Mouse (Mus musculus) stomach, postnatal 0 days (tissue): Measurements from ENCODE around the gene Rnf41. TPM values are rescaled to one million over a fixed set of nuclear protein-coding genes. Genes with fewer than 3 reads are reported as not detected.
A peak's percentile ranks its signal among the peaks of the same experiment; 100 is the strongest.

ENCODE experiments used
- ATAC-seq: fragments of 200-750 bp; cut with Nextera tagmentation; 2 replicates; pipeline ENCODE4 v1.8.0; 2017; ENCODE audit not compliant: low FRiP score, low TSS enrichment
- DNase-seq: peaks from one replicate; pipeline ENCODE4 v3.0.0-alpha.2; 2016; ENCODE audit warnings: low spot score
- H3K27ac ChIP-seq: fragments of 300-500 bp; sonication (generic); replicated peaks from 2 replicates; pipeline ENCODE4 v1.5.1; 2014; ENCODE audit warnings: mild to moderate bottlenecking, control low read depth
- H3K27me3 ChIP-seq: fragments of 300-500 bp; sonication (generic); 2 replicates; pipeline ENCODE4 v1.6.1; 2014; ENCODE audit warnings: low read length; ENCODE audit not compliant: control insufficient read depth, insufficient read depth
- H3K36me3 ChIP-seq: fragments of 300-500 bp; sonication (generic); 2 replicates; pipeline ENCODE4 v1.6.1; 2014; ENCODE audit warnings: low read length, mixed read lengths; ENCODE audit not compliant: control insufficient read depth, insufficient read depth
- H3K4me1 ChIP-seq: fragments of 300-500 bp; sonication (generic); replicated peaks from 2 replicates; pipeline ENCODE4 v1.6.1; 2014; ENCODE audit warnings: antibody characterized with exemption; ENCODE audit not compliant: control insufficient read depth, insufficient read depth
- H3K4me2 ChIP-seq: fragments of 300-500 bp; sonication (generic); replicated peaks from 2 replicates; pipeline ENCODE4 v1.6.1; 2014; ENCODE audit warnings: low read depth, mild to moderate bottlenecking, control low read depth, moderate library complexity
- H3K4me3 ChIP-seq: fragments of 300-500 bp; sonication (generic); 2 replicates; pipeline ENCODE4 v1.5.1; 2014; ENCODE audit warnings: low read depth, low read length, control low read depth
- H3K9ac ChIP-seq: fragments of 300-500 bp; sonication (generic); 2 replicates; pipeline ENCODE4 v1.6.1; 2014; ENCODE audit warnings: mild to moderate bottlenecking, low read length, control low read depth, mixed read lengths
- H3K9me3 ChIP-seq: fragments of 300-500 bp; sonication (generic); 2 replicates; pipeline ENCODE4 v1.6.1; 2016; ENCODE audit warnings: low read length; ENCODE audit not compliant: control insufficient read depth
- CTCF ChIP-seq: IDR thresholded peaks from 2 replicates; pipeline ENCODE4 v1.5.1; 2016; ENCODE audit warnings: antibody characterized with exemption, low read depth, mild to moderate bottlenecking, moderate library complexity
- EP300 ChIP-seq: optimal IDR thresholded peaks from 2 replicates; pipeline ENCODE3; 2016; ENCODE audit warnings: antibody characterized with exemption
- WGBS: fragments of 180-500 bp; shearing (Covaris S2); extraction: QIAGEN DNeasy Blood & Tissue Kit; methylation state at CpG from one replicate; pipeline ENCODE4 v1.1.7; 2014; 5-methylcytosine and 5-hydroxymethylcytosine counted together
- polyA plus RNA-seq: library from polyadenylated mRNA; unstranded; fragments of >200 nt; fragmentation: Nextera tagmentation; extraction: Ambion mirVana; gene quantifications from 2 replicates; pipeline ENCODE4 v1.2.1, GENCODE M21; 2015

Gene Rnf41
- polyA plus RNA-seq, 1 experiment from 2014 or later, result 18.9 TPM

DNA sequence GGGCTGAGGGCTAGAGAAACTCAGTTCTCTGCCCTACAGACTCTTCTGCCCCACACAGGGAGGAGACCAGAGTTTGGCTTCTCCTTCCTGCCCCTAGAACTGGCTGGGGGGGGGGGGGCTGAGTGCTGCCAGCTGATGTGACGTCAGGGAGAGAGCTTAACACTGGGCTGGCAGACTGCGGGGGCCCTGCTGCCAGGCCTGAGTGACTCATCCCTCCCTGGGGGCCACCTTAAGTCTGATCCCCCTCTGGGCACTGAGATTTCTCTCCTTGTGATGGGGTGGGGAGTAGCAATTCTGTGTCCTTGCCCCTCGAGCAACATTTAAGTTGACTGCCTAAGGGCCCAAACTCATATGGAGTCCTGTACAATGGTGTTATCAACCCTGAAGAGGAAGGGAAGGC lies 33.0 kb upstream of the Rnf41 start:
- Histone ChIP-seq H3K4me3 (no peak overlapping the region), H3K27me3 (no peaks in the 10 kb centered on the region), H3K9ac (peak overlapping the region; percentile 96), H3K9me3 (no peaks in the 10 kb centered on the region), H3K4me2 (peak overlapping the region; percentile 82; the same call in 1 of the 2 replicates), H3K27ac (no peak overlapping the region), H3K36me3 (peaks cover 21% of the 10 kb centered on the region), H3K4me1 (peaks cover 3% of the 10 kb centered on the region; the same call in 1 of the 2 replicates)
- no peak for TF ChIP-seq CTCF
- no peak for TF ChIP-seq EP300
- 58% methylated on average over 3 of the region's 3 CpGs for WGBS
- ATAC-seq (no peak), DNase-seq (no peak)

DNA sequence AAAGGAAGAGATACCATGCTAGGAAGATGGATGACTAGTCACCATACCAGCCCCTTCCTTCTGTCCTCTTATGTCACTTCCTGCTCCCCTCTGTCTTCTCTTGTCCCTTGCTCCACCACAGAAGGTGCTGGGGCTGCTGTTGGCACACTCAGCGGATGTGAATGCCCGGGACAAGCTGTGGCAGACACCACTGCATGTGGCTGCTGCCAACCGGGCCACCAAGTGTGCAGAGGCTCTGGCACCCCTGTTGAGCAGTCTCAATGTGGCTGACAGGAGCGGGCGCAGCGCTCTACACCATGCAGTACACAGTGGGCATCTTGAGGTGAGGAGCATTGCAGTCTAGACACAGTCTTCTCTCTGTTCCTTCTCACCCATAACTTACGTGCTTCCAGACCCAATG lies 32.2 kb upstream of the Rnf41 start:
- peaks cover 28% of the 10 kb centered on the region for H3K36me3 ChIP-seq
- no peak for ATAC-seq

DNA sequence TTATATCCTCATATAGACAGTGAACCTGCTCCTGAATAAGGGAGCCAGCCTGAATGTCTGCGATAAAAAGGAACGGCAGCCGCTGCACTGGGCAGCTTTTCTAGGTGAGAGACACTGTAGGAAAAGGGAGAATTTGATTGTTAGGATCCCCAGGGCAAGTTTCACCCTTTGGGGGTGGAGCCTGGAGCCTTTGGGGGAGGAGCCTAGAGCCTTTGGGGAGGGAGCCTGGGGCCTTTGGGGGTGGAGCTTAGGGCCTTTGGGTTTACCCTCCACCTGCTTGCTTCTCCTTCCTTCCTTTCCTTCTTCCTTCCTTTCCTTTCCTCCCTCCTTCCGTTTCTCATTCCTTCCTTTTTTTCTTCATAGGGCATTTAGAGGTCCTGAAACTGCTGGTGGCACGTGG lies 30.9 kb upstream of the Rnf41 start:
- H3K4me2 ChIP-seq, result no peak overlapping the region
- WGBS, result 89% methylated on average over 5 of the region's 5 CpGs
- ATAC-seq, result no peak
- DNase-seq, result peak; percentile 68
- peaks cover 3% of the 10 kb centered on the region; the same call in 1 of the 2 replicates for H3K4me1 ChIP-seq
- H3K9me3 ChIP-seq, result no peaks in the 10 kb centered on the region
- H3K27ac ChIP-seq, result no peak overlapping the region
- no peak overlapping the region for H3K4me3 ChIP-seq
- H3K9ac ChIP-seq, result no peak overlapping the region
- H3K36me3 ChIP-seq, result peaks cover 34% of the 10 kb centered on the region
- no peak for TF ChIP-seq CTCF
- TF ChIP-seq EP300, result no peak
- no peaks in the 10 kb centered on the region for H3K27me3 ChIP-seq

More for the DNA sequence above, 32.2 kb upstream of the Rnf41 start:
- H3K27me3 ChIP-seq, result no peaks in the 10 kb centered on the region
- DNase-seq, result no peak
- no peak overlapping the region for H3K4me3 ChIP-seq
- H3K27ac ChIP-seq, result no peak overlapping the region
- no peak overlapping the region for H3K9ac ChIP-seq
- H3K9me3 ChIP-seq, result no peaks in the 10 kb centered on the region
- peaks cover 3% of the 10 kb centered on the region; the same call in 1 of the 2 replicates for H3K4me1 ChIP-seq
- no peak for TF ChIP-seq EP300
- no peak for TF ChIP-seq CTCF
- WGBS, result 93% methylated on average over 7 of the region's 7 CpGs
- H3K4me2 ChIP-seq, result no peak overlapping the region

DNA sequence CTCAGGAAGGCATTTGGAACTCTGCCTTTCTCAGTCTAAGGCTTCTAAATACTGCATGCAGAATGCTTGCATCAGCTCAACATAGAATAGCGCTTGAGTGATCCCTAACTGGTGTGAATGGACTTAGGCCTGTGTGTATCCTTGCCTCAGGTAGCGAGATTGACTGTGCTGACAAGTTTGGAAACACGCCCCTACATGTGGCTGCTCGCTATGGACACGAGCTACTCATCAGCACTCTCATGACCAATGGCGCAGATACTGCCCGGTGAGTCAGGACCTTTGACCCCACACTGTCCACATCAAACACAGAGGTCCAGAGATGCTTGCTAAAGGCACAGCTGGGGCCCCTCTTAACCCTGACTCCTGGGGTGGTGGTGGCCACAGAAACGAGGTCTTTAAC lies 29.0 kb upstream of the Rnf41 start:
- H3K9ac ChIP-seq, result no peak overlapping the region

DNA sequence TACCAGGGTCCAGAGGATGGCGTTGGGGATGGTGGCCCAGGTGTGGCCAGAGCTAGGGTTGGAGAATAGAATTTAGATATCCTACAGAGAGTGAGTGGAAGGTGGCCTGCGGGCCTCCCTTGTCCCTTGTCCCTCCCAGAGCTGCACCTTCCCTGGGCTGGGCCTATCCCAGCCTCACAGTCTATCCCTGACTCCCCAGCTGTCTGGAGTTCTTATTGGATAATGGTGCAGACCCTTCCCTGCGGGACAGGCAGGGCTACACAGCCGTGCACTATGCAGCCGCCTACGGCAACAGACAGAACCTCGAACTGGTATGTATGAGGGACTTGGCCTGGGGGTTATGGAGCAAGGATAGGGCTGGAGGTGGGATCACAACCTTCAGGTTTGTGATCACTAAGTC lies 25.6 kb upstream of the Rnf41 start:
- no peak overlapping the region for H3K9ac ChIP-seq
- H3K4me2 ChIP-seq, result no peak overlapping the region
- no peaks in the 10 kb centered on the region for H3K4me1 ChIP-seq
- no peaks in the 10 kb centered on the region for H3K27me3 ChIP-seq
- H3K36me3 ChIP-seq, result peaks cover 72% of the 10 kb centered on the region
- ATAC-seq, result no peak
- no peak for DNase-seq
- no peak overlapping the region for H3K4me3 ChIP-seq
- no peaks in the 10 kb centered on the region for H3K9me3 ChIP-seq
- no peak overlapping the region for H3K27ac ChIP-seq
- TF ChIP-seq CTCF (no peak), EP300 (no peak)
- 80% methylated on average over 7 of the region's 7 CpGs for WGBS

More for the DNA sequence above, 29.0 kb upstream of the Rnf41 start:
- Histone ChIP-seq H3K36me3 (peaks cover 48% of the 10 kb centered on the region), H3K4me2 (no peak overlapping the region), H3K9me3 (no peaks in the 10 kb centered on the region), H3K27ac (no peak overlapping the region), H3K4me3 (no peak overlapping the region), H3K4me1 (peaks cover 3% of the 10 kb centered on the region; the same call in 1 of the 2 replicates), H3K27me3 (no peaks in the 10 kb centered on the region)
- 80% methylated on average over 8 of the region's 8 CpGs for WGBS
- TF ChIP-seq EP300 (no peak), CTCF (no peak)
- ATAC-seq (no peak), DNase-seq (no peak)

DNA sequence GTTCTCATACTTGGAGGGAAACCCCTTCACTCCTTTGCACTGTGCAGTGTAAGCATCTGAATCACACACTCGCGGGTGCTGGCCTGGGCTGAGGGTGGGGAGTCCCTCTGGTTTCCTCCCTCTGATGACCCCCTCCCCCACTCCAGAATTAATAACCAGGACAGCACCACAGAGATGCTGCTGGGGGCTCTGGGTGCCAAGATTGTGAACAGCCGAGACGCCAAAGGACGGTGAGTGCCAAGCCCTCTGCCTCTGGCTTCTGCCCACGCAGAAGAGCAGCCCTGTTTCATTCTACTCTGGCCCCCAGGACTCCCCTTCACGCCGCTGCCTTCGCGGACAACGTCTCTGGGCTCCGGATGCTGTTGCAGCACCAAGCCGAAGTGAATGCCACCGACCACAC lies 22.5 kb upstream of the Rnf41 start:
- H3K4me3 ChIP-seq, result no peak overlapping the region
- 87% methylated on average over 14 of the region's 14 CpGs for WGBS
- H3K4me2 ChIP-seq, result no peak overlapping the region
- H3K27me3 ChIP-seq, result no peaks in the 10 kb centered on the region
- no peak for DNase-seq
- TF ChIP-seq CTCF, result no peak
- no peak for TF ChIP-seq EP300
- no peak overlapping the region for H3K27ac ChIP-seq
- H3K4me1 ChIP-seq, result no peaks in the 10 kb centered on the region
- peaks cover 62% of the 10 kb centered on the region for H3K36me3 ChIP-seq
- no peaks in the 10 kb centered on the region for H3K9me3 ChIP-seq
- ATAC-seq, result no peak
- no peak overlapping the region for H3K9ac ChIP-seq
